Mouse (Mus musculus) cerebellum, adult 9-10 months (tissue): ENCODE results near the gene Slc35b2.

Source experiments
- DNase-seq: peaks from one replicate; pipeline ENCODE4 v3.0.0; 2022

Gene Slc35b2

DNA sequence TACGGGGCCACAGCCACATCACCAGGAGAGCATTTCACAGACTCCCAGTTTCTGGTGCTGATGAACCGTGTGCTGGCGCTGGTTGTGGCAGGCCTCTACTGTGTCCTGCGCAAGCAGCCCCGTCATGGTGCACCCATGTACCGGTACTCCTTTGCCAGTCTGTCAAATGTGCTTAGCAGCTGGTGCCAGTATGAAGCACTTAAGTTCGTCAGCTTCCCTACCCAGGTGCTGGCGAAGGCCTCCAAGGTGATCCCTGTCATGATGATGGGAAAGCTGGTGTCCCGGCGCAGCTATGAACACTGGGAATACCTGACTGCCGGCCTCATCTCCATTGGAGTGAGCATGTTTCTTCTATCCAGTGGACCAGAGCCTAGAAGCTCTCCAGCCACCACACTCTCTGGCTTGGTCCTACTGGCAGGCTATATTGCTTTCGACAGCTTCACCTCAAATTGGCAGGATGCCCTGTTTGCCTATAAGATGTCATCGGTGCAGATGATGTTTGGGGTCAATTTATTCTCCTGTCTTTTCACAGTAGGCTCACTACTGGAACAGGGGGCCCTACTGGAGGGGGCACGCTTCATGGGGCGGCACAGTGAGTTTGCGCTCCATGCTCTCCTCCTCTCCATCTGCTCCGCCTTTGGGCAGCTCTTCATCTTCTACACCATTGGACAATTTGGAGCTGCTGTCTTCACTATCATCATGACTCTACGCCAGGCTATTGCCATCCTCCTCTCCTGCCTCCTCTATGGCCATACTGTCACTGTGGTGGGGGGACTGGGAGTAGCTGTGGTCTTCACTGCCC is 2.9 kb downstream of the Slc35b2 start:
- no peak for DNase-seq

DNA sequence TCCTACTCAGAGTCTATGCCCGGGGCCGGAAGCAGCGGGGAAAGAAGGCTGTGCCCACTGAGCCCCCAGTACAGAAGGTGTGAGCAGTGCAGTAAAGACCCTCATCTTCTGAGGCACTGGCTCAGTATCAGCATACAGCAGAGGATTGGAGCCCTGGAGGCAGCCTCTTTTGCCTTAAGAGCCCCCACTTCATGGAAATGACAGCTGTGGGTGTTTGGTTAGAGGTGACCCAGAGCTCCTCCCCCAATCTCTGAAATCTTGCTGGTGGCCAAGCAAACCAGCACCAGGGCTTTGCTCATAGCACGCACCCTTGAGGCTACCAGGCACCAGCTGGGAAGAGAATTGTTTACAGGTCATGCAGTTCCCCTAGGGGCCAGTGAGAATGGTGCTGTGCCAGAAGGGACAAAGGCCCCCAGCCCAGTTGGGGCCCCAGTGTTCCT is 3.5 kb downstream of the Slc35b2 start:
- DNase-seq = no peak

DNA sequence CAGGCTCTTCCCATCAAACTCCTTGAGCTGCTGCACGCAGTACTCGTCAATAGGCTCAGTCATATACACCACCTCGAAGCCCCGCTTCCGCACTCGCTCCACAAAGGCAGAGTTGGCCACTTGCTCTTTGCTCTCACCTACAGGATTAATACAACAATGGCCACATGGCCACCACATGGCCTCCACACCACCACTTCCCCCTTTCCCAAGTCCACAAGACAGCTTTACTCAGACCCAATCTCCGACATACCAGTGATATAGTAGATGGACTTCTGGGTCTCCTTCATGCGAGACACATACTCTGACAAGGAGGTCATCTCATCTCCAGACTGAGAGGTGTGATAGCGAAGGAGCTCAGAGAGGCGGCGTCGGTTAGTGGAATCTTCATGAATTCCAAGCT is 5.3 kb downstream of the Slc35b2 start:
- no peak for DNase-seq

DNA sequence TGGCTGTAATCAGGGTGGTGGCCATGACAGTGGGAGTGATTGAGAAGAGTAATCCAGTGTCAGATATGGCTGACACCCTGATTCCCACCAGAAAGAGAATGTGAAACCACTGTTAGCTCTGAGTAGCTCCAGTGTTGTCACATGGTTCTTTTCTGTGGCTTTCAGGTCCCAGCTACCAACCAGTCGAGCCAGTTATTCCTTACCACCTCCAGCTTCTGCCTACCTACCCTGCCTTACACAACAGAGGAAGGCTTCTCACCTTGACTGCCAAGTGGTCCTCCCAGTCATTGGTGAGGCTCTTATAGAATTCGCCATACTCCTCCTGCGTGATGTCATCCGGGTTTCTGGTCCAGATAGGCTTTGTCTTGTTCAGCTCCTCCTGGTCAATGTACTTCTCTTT is 6.3 kb downstream of the Slc35b2 start:
- DNase-seq = no peak

DNA sequence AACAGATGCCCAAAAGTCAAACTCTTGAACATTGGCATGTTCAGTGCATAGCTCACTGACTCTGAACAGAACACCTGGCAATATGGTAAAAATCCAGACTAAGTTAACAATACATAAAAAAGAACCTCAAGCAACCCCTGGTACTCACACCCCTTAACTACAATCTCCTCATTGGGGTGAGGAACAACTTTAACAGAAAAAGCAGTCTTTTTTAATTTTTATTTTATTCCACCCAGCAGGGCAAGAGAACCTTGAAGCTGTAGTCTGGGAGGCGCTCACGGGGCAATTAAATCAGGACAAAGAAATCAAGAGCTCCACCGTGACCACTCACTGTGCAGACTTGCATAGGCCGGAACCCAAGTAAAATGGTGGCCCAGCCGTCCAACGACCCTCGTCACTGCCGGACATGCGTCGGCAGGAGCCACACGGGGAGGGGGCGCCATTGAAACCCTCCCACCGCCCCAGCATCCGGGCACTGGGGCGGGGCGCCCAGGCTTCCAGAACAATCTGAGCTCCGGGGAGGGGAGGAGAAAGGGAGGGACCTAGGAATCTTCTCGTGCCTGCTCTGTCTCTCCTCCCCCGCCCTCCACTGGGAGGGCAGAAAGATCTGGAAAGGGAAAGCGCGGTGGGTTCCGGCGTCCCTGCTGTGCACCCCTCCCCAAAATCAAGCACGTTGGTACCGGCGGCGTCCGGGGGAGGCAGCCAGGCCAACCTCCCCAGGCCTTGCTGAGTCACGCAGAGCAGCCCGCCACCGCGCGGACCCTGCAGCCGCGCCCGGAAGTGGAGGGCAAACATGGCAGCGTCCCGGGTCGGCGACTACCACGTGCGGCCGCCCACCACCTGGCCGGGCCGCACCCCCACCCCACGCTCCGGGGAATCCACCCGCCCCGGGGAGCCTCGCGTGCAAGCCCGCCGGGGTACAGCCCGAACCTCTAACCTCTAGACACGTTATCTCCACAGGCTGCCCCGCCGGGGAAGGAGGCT is 8.7 kb downstream of the Slc35b2 start:
- peak; percentile 79 for DNase-seq

DNA sequence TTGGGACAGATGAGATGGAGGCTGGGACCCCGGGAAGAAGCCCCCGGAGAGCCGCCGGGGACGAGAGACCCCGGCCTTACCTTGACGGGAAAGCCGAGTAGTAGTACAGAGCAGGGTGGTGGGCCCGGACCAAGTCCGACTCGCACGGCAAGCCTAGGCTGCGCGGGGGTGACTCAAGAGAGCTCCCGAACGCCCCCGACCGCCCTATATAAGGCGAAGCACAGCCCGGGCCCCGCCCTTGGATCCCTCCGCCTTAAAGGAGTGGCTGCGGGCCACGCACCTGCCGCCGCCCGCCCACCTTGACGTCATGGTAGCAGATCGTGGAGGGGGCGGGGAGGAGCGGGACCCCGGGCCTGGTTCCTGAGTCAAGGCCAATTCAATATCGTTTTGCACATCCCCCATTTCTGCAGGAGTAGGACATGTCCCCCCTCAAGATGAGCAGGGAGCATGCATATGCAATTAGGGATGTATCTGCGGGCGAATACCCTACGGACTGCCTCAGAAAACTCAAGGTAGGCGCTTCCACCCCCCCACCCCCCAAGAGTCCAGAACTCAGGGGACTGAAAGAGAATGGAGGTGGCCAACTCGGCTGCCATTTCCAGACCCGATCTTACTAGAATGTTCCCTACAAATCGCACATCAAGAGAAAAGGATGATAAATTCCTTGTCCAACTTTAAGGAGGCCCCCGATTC is 9.6 kb downstream of the Slc35b2 start, which contains the start of gene Hsp90ab1:
Gene Hsp90ab1, minus strand, starts transcription at position 185 of the 693 bp plus-strand sequence.
- peak; percentile 99 for DNase-seq

DNA sequence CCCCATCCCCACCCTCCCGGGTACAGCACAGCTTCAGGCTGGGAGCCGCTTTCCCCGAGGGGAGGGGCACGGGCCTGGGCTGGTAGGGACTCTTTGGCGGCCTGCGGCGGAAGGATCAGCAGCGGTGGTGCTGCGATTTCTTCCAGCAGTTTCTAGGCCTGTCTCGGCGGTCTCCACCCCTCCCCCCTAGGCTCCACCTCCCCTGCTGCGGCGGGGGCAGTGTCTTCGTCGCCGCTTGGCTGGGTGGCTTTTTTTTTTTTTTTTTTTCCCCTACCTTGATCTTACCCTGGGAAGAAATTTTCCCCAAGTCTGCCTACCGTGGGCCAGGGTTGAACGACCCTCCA is 10.1 kb downstream of the Slc35b2 start:
- peak; percentile 97 for DNase-seq

DNA sequence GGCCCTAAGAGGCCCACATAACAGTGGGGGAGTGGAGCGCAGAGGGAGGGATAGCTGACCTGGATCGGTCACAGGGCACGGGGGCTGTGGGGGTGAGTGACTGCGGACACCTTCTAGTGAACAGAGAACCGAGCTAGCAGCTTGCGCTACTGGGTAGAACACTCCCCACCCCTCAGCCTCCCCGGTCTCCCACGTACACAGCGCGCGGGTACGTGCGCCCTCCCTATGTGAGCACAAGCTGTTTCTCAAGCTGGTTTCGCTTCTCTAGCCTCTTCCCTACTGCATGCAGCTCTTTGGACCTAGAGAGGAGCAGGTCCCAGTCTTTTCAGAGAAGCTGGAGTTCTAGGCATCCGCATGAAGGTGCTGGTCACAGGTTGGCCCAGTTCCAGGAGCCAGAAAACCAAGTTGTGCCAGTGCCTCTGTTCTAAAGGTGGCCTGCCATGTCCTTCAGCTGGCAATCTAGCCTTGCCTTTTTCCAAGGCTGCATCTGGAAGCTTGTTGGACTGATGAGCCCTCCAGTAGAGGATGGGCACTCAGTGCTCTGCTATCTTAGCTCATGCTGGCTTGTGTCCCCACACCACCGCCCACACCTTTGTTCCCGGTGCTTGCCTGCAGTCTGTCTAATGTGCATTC is 10.6 kb downstream of the Slc35b2 start:
- DNase-seq = peak; percentile 91

DNA sequence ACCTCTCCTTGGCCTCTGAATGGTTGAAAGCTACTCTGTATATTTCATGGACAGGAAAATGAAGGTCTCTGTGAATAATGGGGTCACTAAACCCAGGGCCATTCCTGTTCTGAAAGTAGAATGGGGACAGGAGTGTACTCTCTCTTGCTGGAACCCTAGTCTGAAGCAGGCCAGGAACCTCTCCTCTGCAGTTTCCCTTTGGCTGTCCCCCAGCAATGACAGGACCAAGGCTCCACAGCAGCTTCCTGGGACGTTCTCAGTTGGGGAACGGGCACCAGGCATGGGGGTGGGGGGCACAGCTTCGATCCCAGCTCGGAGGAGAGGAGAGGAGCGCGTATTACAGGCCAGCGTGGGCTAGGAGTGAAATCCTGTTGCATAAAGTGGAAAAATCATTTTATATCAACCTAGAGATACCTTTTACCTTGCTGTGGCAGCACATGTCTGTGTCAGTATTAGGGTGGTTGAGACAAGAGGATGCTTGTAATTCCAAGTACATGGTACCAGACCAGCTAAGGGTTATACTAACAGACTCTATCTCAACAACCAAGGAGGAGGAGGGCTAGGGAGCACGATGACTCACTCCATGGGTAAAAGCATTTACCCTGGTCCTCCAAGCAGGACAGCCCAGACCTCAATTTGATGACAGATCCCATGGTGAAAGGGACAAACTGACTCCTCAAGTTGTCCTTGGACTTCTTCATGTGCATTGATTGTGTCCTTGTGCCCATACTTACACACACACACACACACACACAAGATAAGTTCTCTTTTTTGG is 11.6 kb downstream of the Slc35b2 start:
- peak; percentile 63 for DNase-seq

DNA sequence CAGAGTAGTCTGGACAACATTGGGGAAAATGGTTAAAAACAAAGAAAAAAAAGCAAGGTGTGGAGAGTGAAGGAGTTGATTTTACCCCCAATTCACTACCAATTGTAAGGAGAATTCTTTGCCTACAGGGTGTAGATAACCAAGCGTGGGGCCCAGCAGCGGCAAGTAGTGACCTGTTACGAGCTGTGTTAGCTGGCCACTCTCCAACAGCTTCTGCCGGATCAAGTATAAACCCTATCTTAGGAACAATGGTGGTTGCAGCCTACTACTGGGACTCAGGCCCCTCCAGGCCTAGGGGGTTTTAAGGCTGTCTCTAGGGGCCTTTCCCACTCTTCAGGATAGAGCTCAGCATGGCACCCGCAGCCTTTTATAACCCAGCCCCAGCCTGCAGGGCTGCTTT is 14.6 kb downstream of the Slc35b2 start:
- DNase-seq = no peak

DNA sequence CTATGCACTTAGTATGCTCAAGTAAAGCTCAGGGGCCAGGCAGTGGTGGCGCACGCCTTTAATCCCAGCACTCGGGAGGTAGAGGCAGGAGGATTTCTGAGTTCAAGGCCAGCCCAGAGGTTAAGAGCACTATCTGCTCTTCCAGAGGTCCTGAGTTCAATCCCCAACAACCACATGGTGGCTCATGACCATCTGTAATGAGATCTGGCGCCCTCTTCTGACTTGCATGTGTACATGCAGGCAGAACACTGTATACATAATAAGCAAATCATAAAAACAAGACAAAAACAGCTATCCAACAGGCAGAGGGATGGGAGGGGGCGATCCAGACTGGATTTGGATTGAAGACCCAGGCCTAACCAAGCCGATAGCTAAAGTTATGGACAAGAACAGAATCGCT is 15.2 kb downstream of the Slc35b2 start:
- DNase-seq = no peak

DNA sequence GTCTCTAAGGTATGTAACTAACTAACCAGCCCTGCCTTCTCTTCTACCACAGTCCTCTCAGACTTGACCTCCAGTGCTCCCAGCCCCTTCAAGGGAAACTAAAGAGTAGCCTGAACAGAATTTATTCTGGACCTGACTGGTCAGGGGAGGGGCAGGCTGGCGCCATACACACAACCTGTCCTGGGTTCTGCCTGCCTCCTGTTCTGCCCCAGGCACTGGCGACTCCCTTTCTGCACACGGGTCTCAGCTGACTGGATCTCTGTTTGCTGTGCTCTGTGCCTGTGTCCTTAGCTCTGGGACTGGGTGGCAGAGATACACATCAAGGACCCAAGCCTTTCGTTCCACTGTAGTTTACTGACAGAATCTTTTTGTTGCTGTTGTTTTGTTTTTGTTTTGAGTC is 15.9 kb downstream of the Slc35b2 start:
- no peak for DNase-seq

DNA sequence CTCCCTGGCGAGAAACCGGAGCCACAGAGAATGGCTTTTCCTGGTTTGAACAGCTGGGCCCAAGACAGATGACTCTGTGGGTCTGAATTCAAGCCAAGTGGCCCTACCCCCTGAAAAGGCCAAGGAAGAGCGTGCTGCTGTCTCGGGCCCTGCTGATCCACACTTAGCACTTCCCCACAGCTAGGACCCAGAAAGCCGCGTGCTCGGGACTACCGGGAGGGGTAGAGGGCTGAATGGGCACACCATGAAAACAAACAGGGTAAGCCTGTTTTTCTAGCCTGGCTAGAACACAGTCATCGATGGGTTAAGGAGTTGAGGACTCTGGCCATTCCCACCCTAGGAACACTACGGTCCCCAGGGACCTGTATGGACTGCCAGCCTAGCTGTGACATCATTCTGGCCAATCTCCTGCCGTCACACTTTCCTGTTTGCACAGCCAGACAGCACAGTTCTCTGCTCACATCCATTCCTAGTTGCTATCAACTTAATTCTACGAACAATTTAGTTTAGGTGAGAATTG is 17.3 kb downstream of the Slc35b2 start:
- DNase-seq = no peak

DNA sequence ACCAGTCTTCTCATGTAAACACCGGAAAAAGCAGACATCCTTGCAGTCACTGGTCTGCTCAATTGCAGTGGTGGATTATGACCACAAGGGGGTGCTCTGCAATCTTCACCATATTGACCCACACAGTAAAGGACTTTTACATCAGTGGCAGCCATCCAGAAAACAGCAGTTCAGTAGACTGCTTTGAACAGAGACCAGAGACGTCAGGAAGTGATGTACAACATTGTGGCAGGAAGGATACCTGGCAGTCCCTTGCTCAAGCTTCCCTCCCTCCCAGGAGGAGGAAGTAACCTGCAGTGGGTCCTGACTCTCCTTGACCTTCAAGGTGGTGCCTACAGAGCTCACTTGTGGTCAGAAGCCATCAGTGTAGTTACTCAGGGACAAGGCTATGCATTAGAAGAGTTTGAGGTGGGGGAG is 17.9 kb downstream of the Slc35b2 start:
- peak; percentile 86 for DNase-seq

DNA sequence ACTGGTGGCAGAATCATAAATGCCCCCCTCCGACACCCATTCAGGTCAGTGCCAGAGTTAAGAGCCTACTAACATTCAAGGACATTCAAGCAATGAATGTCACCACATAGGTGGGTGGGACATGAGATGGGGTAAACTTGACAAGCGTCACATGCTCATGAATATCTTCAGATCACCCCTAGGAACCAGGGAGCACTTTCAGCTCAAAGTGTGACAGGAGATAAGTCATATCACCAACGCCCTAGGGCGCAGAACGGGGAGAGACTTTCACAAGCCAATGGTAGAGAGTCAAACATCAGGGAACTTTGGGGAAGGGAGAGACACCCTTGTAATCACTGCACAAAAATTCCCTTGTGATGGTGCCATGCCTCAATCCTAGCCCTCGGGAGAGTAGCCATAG is 18.5 kb downstream of the Slc35b2 start:
- DNase-seq = no peak

DNA sequence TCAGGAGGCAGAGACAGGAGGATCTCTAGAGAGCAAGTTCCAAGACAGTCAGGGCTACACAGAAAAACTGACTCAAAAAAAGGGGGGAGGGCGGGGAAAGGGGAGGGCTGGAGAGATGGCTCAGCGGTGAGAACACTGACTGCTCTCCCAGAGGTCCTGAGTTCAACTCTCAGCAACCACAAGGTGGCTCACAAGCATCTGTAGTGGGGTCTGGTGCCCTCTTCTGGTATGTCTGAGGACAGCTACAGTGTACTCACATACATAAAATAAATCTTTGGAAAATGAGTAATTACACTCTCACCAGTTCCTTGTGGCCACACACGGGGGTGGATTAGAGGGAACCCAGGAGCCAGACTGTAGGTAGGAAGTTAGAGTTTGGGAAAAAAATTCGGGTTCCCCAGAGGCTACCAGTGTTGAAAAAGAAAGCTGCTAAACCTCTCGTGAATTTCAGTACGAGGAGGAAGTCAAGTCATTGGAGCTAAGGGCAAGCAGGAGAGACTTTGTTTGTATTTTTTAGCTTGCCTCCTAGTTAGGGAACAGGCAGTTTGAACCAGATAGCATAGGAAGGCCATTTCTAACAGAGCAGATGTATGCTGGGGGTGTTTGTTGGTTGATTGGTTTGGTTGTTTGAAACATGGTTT is 19.2 kb downstream of the Slc35b2 start:
- DNase-seq = no peak

DNA sequence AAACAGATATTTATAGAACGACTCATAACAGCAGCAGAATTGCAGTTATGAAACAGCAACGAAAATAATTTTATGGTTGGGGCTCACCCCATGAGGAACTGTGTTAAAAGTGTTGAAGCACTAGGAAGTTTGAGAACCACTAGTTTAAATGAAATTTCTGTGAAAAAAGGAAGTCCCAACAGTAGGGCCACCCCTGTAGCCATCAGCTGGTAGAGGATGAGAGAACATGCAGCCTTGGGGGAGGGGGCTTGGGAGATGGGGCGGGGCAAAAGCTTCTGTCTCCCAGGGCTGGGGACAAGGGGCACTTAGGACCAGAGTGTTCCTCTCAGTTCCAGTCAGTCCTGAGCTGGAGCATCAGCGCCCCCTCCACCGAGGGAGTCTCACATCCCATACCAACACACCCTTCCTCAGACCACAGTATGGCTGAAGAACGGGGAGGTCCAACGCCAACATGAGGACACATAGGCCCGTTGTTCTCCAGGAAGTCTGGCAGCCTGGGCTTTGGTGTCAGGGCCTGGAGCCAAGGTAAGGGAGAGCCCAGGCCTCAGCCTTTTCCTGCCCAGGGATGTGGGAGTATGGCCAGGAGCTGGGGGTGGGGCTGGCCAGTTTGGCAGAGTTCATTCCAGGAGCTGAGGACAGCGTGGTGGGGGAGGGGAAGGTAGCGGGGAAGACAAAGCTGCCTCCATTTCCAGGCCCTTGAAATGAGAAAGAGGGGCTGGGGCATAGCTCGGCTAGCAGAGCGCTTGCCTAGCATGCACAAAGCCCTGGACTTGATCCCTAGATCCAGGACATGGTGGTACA is 20.6 kb downstream of the Slc35b2 start:
- peak; percentile 80 for DNase-seq

DNA sequence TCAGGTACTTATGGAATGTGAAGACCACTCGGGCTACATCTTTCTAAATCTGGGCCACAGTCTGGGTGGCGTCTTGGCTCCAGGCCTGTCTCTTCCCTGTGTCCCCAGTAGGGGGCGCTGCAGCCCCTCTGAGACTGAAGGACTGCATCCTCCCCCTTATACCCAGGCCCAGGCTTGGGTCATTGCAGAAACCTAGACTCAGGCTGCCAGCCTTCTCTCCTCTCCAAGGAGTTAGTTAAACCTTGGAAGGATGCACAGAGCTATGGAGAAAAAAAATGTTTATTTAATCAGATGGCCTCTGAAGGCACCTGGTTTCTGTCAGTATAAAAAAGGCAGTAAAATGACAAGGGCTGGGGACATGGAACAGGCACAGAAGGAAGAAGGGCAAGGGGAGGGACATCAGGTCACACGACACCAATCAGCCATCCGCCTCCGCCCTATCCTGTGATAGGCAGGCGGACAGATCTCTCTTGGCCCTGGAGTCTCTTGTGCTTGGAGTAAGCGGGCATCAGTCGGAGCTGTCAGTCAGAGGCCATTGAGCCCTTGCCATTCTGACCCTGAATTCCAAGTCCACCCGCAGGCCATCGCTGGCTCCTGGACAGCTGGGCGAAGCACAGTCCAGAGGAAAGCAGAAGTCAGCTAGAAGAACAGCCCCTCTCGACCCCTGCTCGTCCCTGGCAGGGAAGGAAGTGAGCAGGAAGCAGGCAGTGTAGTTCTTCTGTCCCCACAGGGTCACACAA is 21.4 kb downstream of the Slc35b2 start:
- DNase-seq = peak; percentile 86

DNA sequence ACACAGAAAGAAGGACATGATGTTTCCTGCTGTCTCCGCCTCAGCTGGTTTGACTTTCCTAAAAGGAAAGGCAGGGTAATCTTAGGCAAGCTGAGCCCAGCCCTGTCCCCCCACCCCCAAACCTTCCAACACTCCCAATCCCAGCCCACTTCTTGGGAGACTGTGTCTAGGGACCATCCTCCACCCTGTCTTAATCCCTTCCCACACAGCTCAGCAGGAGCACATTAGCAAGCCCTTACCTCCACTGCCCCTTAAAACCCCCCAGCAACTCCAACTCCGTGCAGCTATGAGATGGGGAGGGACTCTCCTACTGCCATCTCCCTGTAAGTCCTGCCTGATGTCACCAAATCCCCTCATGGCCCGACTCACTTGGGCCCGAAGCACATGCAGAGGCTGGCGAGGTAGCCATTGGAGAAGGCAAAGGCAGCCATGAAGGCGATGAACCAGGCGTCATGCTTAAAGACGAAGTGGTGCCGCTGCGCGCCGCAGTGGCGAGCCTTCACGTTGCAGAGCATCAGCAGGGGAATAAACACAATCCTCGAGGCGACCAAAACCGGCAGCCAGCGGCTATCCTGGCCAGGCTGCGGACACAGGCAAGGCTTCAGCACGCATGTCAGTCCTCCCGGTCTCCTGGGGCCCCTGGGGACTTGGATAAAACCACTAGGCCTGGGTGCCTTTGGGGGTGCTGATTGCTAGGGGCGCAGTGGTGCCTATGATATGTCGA is 22.2 kb downstream of the Slc35b2 start:
- peak; percentile 34 for DNase-seq
